Mouse (Mus musculus): ENCODE measurements around the gene Rarres2. TPM values are rescaled to one million over a fixed set of nuclear protein-coding genes. Genes with fewer than 3 reads are reported as not detected.

The Rarres2 gene
- 2.2 and 5.1 TPM in 2 replicates for polyA plus RNA-seq (2012; rRNA removed)

DNA sequence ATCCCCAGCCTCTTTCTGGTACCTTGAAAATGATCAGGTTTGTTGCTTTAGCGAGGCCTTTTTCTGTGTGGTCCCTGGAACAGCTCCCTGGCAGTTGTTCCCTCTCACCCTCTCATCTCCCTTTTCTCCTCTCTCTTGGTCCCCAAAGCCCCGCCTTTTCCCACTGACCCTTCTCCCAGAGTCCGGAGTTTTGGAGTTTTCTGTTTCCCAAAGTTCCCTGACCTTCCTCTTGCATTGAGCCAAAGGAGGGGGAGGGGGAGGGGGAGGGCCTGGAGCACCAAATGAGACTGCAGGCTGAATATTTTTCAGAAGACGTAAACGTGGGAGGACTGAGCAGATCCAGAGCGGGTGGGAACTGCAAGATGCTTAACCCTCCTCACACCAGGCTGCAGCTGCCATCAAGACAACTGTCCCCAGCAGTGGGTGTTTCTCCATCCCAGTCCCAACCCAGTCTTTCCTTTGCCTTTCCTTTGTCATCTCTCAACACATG, at the start of gene Rarres2:
Gene Rarres2 (minus strand): TSS at position 218 of the 490 bp plus-strand sequence.

DNA sequence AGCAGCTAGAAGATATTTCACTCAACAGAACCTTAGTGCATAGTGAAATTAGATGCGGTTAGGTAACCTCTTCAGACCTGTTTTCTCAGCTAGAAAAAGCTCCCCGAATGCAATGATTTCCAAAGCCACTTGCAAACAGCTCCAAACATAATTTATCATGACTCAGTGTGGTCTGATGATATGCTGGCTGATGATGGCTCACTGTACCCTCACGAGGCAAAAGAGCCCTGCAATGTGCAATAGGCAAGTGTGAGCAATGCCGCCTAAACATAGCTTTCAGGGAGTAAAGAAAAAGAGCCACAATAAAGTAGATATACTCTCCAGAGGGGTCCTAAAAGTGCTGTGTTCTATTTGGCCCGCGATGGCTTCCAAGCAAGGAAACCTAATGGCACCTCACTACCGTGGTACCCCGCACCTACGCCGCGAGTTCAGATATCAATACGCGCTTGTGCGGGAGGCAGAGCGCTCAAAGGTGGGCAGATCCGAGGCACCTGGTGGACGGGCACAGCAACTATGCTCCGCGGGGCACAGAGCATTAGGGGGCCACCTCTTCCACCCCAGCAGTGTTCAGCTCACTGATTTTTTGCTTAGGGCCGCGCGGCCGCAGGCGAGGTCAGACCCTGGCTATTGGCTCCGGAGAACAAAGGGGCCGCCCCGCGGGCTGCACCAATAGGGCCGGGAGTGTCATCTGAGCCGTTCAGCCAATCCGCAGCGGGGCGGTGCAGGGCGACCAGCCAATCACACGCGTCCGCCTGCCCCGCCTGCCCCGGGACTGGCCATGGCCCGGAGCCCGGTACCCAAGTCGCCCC, 28.9 kb upstream of the Rarres2 start, which contains the start of gene Zfp775:
Gene Zfp775 (plus strand): TSS at position 793 of the 809 bp plus-strand sequence.

DNA sequence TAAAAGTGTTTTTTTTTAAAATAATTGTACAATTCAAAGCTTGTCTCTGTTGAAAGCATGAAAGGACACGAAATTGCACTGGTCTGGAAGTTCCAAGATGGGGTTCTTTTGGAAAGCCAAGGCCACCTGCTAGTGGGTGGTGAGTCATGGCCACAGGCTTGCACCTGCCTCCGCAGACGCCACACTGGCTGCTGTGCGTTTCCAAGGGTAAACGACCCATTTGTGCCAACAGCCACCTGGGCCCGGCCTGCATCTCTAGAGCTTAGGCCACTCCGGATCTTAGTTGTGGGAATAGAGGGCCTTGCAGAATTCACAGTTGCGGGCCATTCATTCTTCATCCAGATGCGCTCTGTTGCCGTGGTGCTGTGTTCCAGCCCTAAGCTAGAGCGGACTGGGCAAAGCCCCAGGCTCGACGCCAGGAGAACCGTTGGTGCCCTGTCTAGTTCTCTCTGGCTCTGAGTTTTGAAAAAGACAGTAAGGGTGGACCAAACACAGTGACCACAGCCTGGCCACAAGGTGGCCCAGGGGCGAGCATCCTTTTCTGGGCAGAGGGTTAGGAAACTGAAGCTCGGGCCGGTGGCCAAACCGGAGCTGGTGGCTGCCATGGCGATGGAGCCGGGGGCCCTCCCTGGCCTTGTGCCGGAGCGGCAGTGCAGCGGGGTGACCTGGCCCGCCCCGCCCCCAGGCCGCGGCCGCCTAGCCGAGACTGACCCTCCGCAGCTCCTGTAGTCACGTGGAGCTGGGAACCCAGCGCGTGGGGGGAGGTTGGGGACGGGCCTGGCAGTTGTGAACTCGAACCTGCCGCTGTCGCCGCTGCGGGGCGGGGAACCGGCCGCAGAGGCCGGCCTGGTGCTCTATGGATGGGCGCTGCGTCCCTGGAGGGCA, 20.8 kb upstream of the Rarres2 start, which contains the start of the genes Repin1 and Gm44965:
Gene Repin1 (plus strand): TSS at position 726 of the 885 bp plus-strand sequence.
Gene Gm44965 (plus strand): TSS at position 784 of the 885 bp plus-strand sequence.

DNA sequence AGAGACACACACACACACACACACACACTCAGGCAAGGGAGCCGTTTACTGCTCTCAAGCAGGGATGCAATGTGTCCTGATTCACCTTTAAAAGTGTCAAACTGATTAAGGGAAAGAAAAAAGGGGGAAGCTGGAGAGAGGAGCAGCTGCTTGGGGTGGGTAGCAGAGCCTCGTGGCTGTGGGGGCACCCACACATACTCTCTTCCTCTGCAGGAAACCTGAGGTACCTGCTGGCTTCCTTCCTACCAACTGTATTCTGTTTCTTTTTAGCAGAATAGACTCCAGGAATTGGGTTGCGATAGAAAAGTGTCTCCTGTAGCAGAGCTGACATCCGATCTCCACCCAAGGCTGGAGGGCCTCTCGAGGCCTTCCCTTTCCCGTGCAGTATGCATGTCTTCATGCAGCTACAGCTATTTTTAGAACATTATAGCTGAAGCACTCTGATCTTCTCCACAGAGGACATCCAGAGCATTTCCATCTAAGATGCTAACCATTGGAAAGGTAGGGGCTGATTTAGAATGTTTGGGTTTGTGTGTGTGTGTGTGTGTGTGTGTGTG, 16.7 kb upstream of the Rarres2 start, which contains the start of gene Gm45021:
Gene Gm45021 (plus strand): TSS at position 417 of the 557 bp plus-strand sequence.

DNA sequence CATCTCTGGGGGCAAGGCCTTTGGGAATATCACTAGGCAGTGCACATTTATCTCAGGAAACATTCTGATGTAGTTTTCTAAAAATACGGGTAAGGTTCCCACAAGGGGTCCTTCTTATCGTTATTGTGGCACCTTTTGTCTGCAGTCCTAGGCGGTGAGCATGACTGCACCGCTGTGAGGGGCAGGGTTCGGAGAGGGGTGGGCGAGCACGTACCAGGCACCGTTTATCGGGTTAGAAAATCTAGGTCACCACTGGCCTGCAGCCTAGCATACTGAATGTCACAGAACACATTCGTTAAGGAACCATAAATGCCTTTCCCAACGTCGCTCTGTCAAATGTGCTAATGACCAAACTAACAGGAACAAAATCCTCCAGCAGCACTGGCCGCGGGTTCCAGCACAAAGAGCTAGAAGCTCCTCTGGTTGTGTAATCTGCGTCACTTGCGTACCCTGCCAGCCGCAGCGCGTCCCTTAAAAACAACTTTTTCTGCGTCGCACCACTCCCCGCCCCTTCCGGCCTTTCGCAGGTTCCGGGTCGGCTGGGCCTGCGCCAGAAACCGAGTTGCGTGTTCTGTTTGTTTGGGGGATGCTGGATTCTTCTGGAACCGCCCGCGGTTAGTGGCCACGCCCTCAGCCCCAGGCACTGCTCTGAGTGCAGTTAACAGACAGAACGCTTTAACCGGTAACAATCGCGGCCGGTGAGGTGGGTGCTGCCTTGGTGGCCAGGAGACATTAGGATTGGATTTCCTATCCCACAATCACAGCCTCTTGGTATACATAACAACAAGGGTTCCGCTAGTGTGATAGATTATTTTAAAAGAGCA, 18.1 kb downstream of the Rarres2 start, which contains the start of gene Lrrc61:
Gene Lrrc61 (plus strand): TSS at position 517 of the 824 bp plus-strand sequence.

DNA sequence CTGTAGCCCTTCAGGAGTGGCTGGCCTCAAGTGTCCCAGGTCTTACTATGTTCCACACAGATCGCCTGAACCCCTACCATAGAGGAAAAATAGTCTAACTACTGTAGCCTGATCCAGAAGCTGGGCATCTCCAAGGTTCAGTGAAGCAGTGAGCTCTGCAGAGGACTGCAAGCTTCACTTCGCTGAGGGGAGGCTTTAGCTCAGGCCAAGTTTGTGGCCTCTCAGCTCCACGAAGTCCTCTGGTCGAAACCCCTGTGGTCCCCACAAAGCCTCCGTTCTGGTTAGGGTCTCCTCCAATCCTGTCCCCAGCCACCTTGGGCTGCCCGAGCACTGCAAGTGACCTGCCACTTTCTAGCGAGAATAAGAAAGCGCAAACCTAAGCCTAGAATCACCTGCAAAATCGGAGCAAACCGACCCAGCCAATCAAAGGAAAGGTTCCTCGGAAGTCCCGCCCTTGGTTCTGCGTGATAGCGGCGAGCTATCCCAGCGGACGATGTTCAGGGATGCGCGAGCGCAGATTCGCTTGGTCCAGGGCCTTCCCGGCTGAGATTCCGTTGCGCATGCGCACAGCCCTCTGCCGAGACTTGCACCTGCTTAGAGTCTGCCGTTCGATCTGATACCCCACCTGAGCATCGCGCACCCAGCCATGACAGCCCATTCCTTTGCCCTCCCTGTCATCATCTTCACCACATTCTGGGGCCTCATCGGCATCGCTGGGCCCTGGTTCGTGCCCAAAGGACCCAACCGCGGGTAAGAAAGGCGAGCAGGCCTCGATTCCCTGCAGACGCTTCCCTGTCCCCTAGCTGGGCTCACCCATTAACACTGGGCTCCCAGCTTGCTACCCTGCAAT, 35.3 kb downstream of the Rarres2 start, which contains the start of gene Atp6v0e2:
Gene Atp6v0e2 (plus strand): TSS at position 511 of the 850 bp plus-strand sequence.

Other genes with a start within 250 kb of the Rarres2 start
- gene Krba1, start 177.2 kb downstream of the Rarres2 start, polyA plus RNA-seq (2012; rRNA removed), result 31.3 and 32.2 TPM in 2 replicates
- 21.1 and 27.9 TPM in 2 replicates for gene Zfp467, start 127.0 kb downstream of the Rarres2 start, polyA plus RNA-seq (2012; rRNA removed)
- gene Sspo, start 124.6 kb downstream of the Rarres2 start, polyA plus RNA-seq (2012; rRNA removed), result 0.85 and 1.4 TPM in 2 replicates
- gene Atp6v0e2, start 35.2 kb downstream of the Rarres2 start, polyA plus RNA-seq (2012; rRNA removed), result 42.1 and 44.0 TPM in 2 replicates
- gene Lrrc61, start 18.0 kb downstream of the Rarres2 start, polyA plus RNA-seq (2012; rRNA removed), result 19.2 and 19.4 TPM in 2 replicates
- gene Gm45021, start 16.8 kb upstream of the Rarres2 start, polyA plus RNA-seq (2012; rRNA removed), result not detected in 2 replicates
- 38.4 and 41.8 TPM in 2 replicates for gene Repin1, start 21.1 kb upstream of the Rarres2 start, polyA plus RNA-seq (2012; rRNA removed)
- gene Gm44965, start 21.2 kb upstream of the Rarres2 start, polyA plus RNA-seq (2012; rRNA removed), result not detected in 2 replicates
- gene Zfp775, start 29.3 kb upstream of the Rarres2 start, polyA plus RNA-seq (2012; rRNA removed), result 6.4 and 7.9 TPM in 2 replicates
- gene AI854703, start 54.0 kb upstream of the Rarres2 start, polyA plus RNA-seq (2012; rRNA removed), result 0.78 and 1.4 TPM in 2 replicates
- 1.2 and 1.7 TPM in 2 replicates for gene Gimap8, start 74.4 kb upstream of the Rarres2 start, polyA plus RNA-seq (2012; rRNA removed)
- 4.7 and 5.9 TPM in 2 replicates for gene Gimap9, start 103.3 kb upstream of the Rarres2 start, polyA plus RNA-seq (2012; rRNA removed)
- 4.4 and 5.2 TPM in 2 replicates for gene Gimap4, start 111.8 kb upstream of the Rarres2 start, polyA plus RNA-seq (2012; rRNA removed)
- gene Gimap6, start 135.4 kb upstream of the Rarres2 start, polyA plus RNA-seq (2012; rRNA removed), result 6.3 and 9.2 TPM in 2 replicates
- gene Gm28053, start 145.8 kb upstream of the Rarres2 start, polyA plus RNA-seq (2012; rRNA removed), result 1.5 and 2.4 TPM in 2 replicates
- gene Gimap7, start 145.8 kb upstream of the Rarres2 start, polyA plus RNA-seq (2012; rRNA removed), result not detected in 2 replicates
- 2.4 TPM in 2 replicates for gene Gimap1, start 166.3 kb upstream of the Rarres2 start, polyA plus RNA-seq (2012; rRNA removed)
- gene Gimap5, start 173.4 kb upstream of the Rarres2 start, polyA plus RNA-seq (2012; rRNA removed), result 0.83 and 1.3 TPM in 2 replicates
- gene Gimap3, start 198.1 kb upstream of the Rarres2 start, polyA plus RNA-seq (2012; rRNA removed), result 0.06 TPM in 1 of 2 replicates, not detected in the other

Data from central nervous system, embryonic 11.5 days (tissue).